Mouse (Mus musculus) frontal cortex, postnatal 36 days (tissue): ENCODE measurements around the gene Lpin1.

Experiments
- DNase-seq, 2 experiments: peaks; one replicate each; pipeline ENCODE4 v3.0.0; 2022; ENCODE audit warnings: low spot score in 2 of 2

Gene Lpin1

DNA sequence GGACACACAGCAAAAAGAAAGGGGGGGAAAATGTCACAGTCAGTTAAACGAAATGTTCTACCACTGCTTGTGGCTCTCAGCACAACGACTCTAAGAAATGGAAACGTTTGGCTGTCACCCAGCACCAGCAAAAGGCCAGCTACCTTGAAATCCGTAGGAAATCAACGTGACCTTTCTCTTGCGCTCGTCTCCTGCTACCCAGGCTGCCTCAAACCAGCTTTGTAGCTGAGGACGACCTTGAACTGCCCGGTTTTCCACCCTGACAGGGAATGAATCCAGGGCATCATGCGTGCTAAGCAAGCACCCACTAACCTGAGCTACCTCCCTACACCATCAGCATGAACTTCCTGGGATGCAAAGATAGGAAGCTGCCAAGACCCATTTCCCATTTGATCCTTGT is 39.5 kb downstream of the Lpin1 start:
- no peak for DNase-seq

DNA sequence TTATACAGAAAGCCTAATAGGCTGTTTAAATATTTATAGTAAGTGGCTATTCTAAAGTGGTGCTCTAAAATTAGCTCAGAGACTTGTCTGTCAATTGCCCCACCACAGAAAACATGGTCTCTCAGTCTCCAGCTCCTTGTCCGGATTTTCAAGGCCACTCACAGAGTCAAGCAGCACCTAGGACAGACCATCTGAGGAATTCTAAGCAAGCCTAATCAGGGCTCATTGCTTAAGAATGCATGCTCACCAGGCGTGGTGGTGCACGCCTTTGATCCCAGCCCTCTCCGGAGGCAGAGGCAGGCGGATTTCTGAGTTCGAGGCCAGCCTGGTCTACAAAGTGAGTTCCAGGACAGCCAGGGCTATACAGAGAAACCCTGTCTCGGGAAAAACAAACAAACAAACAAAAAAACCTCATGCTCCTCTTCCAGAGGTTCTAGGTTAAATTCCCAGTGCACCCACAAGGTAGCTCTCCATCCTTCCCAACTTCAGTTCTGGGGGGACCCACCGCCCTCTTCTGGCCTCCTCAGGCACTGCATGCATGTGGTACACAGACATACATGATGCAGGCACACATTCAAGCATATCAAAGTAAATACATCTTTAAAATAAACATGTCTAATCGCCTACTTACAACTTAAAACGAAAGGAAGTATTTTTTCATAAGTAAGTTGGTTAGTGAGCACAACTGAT is 40.2 kb downstream of the Lpin1 start:
- no peak for DNase-seq

DNA sequence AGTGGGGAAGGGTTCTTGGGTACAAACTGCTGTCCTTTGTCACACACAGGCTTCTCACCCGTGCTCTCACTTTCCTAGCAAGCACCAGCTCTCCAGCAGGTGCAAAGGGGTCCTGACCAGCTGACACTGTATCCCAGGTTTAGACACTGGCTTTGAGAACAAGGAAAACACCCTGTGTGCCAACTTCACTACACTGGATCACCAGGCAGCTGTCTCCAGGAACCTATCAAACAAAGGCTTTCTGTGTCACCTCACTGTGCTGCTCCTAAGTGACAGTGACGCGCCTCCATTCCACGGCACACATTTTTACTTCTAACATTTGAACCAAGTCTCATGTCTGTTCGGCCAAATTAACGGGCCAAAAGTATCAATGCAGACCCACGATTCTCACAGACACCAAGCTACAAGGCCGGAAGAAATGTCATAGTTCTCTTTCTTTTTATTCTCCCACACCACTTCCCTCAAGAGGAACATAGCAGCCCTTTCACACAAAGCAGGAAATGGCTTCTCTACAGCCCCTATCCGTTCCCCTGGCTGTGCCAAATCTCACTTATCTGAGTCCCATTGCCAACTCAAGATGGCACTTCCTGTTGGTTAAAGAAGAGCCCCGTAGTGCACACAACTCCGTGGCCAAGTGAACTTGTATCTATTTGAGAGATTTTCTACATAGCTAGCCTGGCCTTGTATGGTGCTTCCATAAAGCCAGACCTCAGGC is 41.7 kb downstream of the Lpin1 start:
- no peak for DNase-seq

DNA sequence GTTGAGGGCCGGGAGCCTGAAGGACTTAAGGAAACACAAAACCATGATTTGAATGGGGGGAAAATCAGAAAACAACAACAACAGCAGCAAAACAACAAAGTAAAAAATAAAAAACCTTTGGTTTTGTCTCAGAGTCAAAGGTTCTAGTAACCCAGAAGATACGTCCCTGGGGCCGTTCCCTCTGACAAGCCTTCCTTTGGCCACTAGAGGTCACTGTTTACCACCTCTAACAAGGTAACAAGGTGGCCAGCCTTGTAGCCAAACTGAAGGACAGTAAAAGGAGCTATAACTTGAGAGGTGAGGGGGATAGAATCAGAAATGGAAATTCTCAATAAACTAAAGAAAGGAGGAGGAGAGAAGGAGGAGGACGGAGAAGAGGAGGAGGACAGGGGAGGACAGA is 42.3 kb downstream of the Lpin1 start:
- DNase-seq: peak in 1 of 2 experiments; percentile 68

DNA sequence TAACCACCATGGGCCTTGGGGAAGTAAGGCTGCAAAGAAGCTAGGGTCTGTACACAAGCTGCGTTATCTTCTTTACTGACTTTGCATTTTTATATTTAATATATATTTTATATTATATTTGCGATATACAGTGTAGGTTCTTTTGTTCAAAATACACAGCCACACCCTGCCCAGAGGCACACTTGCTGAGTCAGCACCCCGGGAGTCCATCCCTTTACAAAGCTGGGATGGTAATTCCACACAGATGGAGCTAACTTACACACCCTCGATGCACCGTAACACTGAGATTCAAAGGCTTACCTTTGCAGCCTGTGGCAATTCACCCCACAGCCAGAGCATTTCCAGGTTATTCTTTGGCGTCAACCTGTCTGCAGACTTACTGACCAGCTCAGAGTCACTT is 42.7 kb downstream of the Lpin1 start:
- DNase-seq: no peak

DNA sequence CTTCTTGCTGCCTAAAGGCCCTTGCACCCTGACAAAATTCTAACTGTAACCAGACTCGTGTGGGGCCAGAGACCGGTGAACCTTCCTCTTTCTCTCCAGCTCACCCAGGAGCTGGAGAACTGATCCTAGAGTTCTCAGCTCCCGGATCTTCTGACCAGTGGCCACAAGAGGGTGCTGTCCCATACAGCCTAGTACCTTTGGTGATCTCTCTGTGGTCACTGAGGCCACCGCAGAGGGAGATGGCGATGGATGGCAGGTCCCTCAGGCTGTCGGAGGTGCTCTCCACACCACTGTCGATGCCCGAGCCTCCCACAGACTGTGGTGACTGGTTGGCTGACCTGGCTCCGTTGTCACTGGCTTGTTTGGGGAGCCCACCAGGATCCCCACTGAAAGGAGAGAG is 47.3 kb downstream of the Lpin1 start:
- DNase-seq: peak; percentile 25 to 38

DNA sequence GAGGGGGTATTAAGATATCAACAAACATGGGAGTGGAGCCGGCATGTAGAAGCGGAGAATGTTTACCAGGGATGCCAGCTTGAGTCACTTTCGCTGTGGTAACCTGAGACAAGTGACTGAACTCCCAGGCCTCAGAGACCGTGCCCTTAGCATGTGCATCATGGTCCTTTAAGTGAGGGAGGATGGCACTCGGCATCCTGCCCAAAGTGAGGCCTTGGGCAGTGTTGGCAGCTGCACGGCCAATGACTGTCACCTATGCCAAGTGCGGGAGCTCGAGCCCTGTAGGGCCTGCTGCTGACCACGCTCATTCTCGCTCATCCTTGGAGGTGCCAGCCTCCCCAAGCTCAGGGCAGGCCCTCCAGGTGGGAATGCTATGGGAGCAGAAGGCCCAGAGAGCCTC is 48.1 kb downstream of the Lpin1 start:
- no peak for DNase-seq

DNA sequence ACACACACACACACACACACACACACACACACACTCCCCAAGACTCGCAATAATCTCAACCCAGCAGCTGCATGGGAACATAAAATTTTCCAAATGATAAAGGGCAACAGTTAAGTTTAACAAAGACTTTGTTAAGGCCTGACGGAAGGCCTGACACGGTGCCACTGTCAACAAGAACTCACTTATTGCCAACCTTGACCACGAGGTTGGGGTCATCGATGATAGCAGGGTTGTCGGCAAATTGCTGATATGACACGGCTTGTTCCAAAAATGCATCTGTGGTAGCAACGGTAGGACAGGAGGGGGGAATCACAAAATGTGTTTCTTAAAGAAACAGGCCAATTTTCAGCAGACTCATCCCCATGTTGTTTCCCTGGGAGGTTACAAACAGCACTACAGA is 48.6 kb downstream of the Lpin1 start:
- DNase-seq: no peak

DNA sequence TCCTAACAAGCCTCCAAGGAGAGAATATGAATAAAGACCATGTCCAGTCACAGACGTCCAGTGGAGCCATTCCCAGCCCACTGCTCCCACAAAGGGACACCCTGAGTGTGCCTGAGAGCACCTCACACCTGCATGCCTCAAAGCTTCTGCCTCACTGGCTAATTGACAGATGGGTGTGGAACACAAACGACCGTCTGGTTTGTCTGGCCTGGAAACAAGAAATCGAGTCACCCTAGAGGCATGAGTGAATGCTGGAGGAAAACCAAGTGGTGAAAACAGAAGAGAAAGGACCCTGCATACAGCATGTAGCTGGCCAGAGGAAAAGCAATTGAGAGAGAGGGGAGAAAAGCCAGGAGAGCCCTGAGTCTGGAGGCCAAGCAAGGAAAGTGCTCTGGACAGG is 53.5 kb downstream of the Lpin1 start:
- no peak for DNase-seq

DNA sequence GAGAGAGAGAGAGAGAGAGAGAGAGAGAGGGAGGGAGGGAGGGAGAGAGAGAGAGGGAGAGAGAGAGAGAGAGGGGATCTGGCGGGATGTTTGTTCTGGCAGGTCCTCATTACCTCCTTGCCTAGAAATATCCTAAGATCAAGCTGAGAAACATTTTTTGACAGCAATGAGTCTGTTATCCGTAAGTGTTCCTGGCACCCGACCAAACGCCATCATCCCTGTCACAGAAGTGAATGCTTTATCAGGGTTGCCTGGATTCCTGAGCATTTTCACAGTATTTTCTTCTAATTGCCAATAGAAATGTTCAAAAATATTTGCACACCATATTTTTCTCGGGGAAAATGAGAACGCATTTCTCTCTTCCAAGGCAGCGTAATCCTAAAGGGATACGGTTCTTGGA is 56.6 kb downstream of the Lpin1 start:
- peak in 1 of 2 experiments; percentile 36 for DNase-seq

DNA sequence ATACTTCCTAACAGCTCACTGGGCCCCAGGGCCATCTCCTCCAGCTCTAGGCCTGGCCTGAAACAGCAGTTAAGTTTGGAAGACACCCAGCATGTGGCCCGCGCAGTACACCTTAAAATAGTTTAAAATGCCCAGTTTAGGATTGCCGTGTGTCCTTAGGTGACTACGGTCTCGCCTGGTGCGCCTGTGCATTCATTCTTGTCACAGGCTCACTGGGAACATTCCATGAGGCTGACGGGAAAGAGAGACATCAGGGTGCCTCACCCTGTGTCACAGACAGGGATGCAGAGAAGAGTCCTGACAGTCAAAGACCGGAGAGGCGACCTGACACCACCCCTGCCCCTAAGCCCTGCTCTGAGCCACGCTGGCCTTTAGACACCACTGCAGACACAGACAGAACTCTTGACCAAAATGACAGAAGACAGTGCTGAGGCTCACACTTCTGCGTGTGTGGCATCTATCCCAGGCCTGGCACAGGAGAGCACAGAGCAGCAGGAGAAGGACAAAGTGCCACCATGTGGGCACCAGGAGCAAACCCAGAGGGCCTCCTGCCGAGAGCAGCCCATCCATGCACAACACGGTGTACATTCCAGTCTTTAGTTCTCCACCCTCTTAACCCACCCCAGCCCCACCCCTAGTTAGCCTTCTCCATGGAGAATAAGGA is 58.5 kb downstream of the Lpin1 start:
- DNase-seq: no peak

DNA sequence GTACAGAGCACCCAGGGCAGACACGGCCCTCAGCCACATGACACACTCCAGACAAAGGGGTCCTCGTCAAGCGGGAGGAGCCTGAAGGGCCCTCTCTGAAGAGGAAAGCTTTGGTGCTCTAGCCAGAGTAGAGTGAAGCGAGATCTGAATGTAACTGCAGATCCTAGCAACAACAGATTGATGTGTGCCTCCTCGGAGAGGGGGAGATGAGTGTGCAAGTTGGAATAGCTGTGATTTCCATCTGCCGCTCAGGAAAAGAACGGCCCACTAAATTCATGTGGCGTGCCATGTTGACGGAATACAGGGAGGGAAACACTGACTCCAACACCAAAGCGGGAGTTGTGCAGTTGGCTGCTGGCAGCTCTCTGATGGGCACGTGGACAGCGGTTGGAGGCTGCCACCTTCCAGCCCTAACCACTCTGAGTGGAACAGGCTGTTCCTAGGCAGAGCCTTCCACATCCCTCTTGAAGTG is 59.7 kb downstream of the Lpin1 start:
- DNase-seq: peak; percentile 19 to 44

DNA sequence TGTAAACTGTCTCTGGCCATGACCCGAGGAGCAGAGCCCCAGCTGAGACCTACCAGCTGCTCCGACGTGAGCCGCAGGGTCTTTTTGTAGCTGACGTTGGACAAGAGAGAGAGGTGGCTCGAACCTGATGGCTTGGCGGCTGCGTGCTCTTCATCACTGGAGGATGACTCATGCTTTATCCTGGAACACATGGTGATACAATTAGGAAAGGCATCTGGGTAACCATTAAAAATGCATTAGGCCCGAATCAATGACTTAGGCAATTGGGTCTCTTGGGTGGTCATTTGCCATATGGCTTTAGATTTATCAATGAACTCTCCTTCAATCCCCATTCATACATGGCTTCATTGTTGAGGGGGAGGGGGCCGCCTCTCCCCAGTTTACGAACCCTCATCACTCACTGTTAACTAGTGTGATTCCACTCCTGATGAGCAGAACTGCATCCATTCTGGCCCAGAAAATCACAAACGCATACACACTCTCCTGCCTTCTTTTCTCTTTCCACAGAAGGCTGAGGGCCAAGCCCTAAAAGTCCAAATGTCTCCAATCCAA is 61.9 kb downstream of the Lpin1 start:
- DNase-seq: no peak

DNA sequence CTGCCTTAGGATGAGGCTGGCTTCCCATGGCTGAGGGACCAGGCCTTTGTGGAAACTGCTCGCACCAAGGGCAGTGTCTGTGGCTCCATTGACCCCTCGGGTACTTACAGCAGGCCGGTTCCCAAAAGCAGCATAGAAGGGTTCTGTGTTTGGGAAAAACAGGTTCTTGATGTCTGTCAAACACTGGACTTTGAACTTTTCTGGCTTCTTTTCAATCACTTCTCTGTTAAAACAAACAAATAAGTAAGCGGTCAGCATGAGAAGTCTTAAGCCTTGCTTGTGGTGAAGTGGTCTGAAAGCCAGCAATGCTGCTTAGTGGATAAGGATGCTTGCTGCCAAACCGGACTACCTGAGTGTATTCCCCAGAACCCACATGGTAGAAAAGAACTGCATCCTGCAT is 69.2 kb downstream of the Lpin1 start:
- no peak for DNase-seq

DNA sequence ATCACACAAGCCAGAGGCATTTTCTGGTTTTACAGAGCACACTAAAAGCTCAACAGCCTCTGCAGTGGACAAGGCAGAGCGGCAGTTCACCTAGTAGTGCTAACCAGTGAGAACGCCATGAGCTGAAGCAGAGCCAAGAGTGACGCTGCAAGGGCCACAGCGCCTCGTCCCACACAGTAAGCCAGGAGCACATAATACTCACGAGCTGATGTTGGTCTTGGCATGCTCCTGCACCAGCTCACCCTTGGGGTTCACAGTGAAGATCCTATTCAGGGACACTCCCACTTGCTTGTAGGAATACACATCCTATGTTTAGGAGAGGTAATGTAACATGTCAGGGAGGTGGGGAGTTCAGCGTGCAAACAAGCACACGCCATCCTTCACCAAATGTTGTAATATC is 70.1 kb downstream of the Lpin1 start:
- no peak for DNase-seq

DNA sequence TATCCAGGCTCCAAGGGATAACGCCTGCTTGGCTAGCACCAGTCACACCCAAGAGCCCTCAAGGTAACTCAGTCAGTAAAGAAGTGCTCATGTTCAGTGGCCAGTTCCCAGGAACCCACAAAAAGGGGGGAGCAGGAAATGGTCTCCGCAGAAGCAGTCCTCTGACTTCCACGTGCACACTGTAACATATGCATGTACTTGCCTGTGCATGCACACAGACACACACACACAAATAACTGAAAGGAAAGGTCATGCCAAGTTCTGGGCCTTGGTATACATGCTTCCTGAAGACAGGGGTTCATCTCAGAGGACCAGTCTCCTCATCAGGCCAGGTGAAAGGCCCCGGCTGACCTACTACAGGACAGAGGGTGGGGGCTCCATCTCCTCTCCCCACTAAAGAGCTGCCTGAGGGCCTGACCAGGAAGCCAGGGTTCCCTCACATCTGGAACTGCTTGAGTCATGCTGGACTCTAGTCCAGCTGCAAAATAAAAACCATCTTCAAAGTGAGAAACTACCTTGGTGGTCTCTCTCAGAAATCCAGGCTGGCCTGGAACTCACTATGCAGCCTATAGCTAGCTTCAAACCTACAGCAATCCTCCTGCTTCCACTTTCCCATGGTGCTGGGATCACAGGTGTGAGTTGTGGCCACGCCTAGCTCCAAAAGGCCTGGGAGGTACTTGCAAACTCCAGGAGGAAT is 70.7 kb downstream of the Lpin1 start:
- DNase-seq: no peak

DNA sequence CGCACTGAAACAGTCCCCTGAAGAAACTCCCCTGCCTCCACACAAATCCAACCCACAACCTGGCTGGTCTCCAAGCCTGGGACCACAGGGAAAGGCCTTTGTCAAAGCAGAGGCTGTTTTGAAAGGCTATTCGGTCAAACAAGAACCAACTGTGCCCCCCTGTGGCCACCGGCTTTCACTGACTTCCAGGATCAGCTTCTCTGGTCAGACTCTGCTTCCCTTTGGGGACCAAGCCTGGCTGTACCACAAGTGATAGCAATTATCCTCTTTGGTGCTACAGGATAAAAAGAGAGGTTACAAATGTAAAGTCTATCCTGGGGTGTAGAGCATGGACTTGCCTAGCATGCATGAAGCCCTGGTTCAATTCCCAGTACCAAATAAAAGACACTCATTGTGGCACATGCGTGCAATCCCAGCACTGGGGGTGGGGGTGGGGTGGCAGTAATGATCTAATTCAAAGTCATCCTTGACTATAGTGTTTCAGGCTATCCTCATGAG is 77.4 kb downstream of the Lpin1 start:
- DNase-seq: peak; percentile 81 to 92

DNA sequence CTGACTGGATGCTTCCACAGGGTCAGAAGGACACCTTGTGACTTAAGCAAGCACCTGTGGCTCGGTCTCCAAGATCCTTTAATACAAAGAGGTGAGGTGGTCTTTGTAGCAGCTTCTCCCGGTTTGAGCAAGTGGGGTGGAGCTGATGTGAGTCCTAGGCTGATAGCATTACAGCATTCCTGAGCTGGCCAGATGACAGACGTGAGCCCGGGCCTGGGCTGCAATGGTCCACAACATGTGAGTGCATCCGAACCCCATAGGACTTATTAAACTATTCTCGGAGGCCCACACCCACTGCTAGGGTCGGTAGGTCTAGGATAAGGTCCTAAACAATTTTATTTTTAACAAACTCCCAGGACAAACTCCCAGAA is 77.9 kb downstream of the Lpin1 start:
- DNase-seq: no peak

DNA sequence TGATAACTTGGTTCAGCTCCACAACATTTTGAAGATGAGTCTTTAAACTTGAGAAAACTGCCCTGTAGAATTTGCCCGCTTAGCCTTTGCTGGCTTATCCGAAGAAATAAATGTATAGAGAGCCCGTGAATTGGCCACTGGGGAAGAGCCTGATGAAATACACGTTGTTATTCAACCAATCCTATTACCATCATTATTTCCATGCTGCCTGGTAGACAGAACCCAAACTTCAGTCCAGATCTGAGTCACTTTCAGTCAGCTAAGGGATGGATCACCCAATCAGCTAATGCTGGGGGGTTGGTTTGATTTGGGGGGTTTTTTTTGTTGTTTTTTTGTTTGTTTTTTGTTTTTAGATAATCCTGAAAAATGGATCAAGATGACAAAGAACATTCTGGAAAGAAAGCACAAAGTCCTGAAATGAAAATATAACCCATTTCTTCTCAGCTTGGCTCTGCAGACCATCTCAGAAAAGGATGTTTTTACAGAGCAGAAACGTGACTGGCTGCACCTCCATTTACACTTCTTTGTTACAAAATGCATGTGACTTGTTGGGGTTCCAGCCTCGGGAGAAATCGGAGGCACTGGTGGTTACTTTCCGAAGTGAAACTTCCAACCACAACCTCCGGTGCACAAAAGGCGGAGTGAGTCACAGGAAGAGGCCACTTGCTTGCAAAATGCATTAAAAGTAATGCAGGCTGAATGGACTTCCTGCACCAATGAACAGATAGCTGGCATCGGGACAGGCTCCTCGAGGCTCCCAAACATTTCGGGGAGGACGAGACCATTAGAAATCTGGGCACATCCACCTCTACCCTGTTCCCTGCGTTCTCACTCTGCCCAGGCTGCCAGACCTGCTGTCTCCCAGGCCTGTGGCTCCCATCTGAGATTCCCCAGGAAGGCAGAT is 78.6 kb downstream of the Lpin1 start:
- peak in 1 of 2 experiments; percentile 33 for DNase-seq

DNA sequence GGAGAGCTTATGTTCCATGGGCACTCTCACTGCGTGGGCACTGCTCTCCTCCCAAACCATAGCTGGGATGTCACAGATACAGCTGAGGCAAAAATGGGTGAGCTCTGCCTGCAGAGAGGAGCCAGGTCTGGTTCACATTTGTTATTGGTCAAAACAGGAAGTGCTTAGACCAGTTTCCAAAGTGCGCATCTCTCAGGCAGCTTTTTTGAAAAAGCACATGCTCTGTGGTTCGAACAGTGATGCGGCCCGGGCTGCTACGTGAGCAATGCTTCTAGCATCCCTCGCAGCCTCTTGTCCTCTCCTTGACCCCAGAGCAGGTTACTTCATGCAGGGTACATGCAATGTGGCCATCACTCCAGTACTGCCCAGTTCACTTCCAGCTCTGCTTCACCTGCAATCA is 82.1 kb downstream of the Lpin1 start:
- DNase-seq: no peak

DNA sequence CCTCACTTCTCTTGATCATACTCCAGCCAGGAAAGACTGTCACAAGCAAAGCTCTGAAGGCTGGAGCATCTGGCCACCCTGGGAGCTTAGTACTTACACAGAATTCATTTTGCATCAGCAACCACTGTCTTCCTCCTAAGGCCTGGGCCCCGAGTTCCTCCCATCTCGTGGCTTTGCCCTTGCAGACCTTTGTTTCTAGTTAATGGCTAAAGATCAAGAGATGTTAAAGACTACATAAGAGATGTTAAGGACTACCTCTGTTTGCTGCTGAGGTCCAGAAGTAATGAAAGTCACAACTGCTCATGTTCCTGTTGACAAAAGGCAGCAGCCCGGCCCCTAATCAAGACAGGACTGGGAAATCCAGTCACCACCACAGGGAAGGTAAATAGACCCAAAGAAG is 82.8 kb downstream of the Lpin1 start:
- no peak for DNase-seq
